Mouse (Mus musculus): ENCODE measurements at regions not wholly inside any gene's neighbourhood (a gene's known extent, or its start where the extent isn't known, plus 50 kb on each side); places are given as distances from the start of the nearest gene placed in this dataset.

DNA sequence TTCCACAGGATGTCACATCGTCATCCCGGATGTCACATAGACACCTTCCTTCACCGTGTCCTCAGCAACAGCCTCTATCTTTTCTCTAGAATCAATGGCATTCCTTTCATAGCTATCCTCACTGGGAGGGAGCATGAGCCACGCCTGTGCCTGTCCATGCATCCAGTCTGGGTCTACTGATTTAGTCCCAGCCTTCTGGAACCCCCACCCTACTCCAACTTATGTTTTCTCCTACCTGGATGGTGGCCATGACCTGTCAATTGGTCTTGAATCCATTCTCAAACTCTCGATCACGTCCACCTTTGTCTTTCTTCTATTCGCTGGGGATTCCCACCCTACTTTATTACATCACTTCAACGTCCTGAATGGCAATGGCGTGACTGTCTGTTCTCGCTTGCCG lies 428.3 kb downstream of the Zfp704 start:
- TF ChIP-seq CTCF (IDR thresholded peaks at IDR 0.05; ENCODE audit: low read depth, low read length) (no peak), POLR2A (IDR thresholded peaks at IDR 0.05; ENCODE audit: extremely low read depth, insufficient read depth, low read length) (no peak)

Measured in liver, adult 2 months (tissue).